24 mouse cellular contexts compared by ENCODE assay signal in genomic region chr17:29299282-29299681, GRCm38 (mm10). TPM values are rescaled to one million over a fixed set of nuclear protein-coding genes. Genes with fewer than 3 reads are reported as not detected.
A peak's percentile ranks its signal among the peaks of the same experiment; 100 is the strongest.
DNase-seq lines count a peak whose midpoint lies in the region; ATAC-seq lines count a peak whose summit lies in the region.
"Had no signal": no experiment of that assay in that cellular context is flagged by ENCODE, and none has a peak within 500 bp of the region (broad histone marks: within the 10 kb centered on the region; RNA-seq: fewer than 3 reads in every experiment).

No protein-coding gene starts in this region.

- no peak overlapping the region for H3K4me3 ChIP-seq in kidney, embryonic 14.5 days (ENCODE audit: low read length)
- H3K4me3 ChIP-seq: embryonic facial prominence, embryonic 10.5 days; embryonic facial prominence, embryonic 13.5 days; erythroblast, embryonic 14.5 days; forebrain, embryonic 12.5 days; forebrain, embryonic 15.5 days; heart, adult 2 months; hindbrain, embryonic 12.5 days; hindbrain, embryonic 15.5 days had no signal

- peak; percentile 36 to 41 for DNase-seq in cerebellum, postnatal 14 days
- no peak for DNase-seq in cerebellum, postnatal 4 days (ENCODE audit: low spot score in 2 of 2)
- DNase-seq in kidney, postnatal 36 days: no peak
- peak; percentile 56 to 67 for DNase-seq in kidney, postnatal 4 days
- DNase-seq in kidney, adult 9 months: no peak
- DNase-seq in B cell, adult 2 months: no peak
- DNase-seq: adrenal gland, adult 8-10 months; adrenal gland, postnatal 25 days; cerebellum, adult 18-20 months; cerebellum, adult 9-10 months; embryo, embryonic 11 days; gastrocnemius, postnatal 25 days; heart, adult 2 months had no signal

- WGBS in kidney, embryonic 14.5 days: 43% methylated on average over 4 of the region's 4 CpGs

- peak overlapping the region; percentile 45; the same call in 1 of the 2 replicates for H3K27ac ChIP-seq in kidney, embryonic 14.5 days (ENCODE audit: low read depth, low read length)
- H3K27ac ChIP-seq: embryonic facial prominence, embryonic 10.5 days; embryonic facial prominence, embryonic 13.5 days; forebrain, embryonic 12.5 days; forebrain, embryonic 15.5 days; heart, adult 2 months; hindbrain, embryonic 12.5 days; hindbrain, embryonic 15.5 days had no signal

- H3K27me3 ChIP-seq in kidney, embryonic 14.5 days (ENCODE audit: control insufficient read depth, insufficient read depth, low read length): no peaks in the 10 kb centered on the region
- H3K27me3 ChIP-seq: embryonic facial prominence, embryonic 13.5 days; forebrain, embryonic 12.5 days; forebrain, embryonic 15.5 days; hindbrain, embryonic 12.5 days; hindbrain, embryonic 15.5 days had no signal

- peaks cover 19% of the 10 kb centered on the region; the same call in 1 of the 2 replicates for H3K36me3 ChIP-seq in kidney, embryonic 14.5 days (ENCODE audit: control insufficient read depth, insufficient read depth, low read length)

- no peak overlapping the region for H3K4me2 ChIP-seq in kidney, embryonic 14.5 days (replicated peaks; ENCODE audit: low read depth, low read length)
- H3K4me2 ChIP-seq: embryonic facial prominence, embryonic 13.5 days; forebrain, embryonic 12.5 days; forebrain, embryonic 15.5 days; heart, embryonic 11.5 days; hindbrain, embryonic 12.5 days; hindbrain, embryonic 15.5 days had no signal

- ATAC-seq in kidney, embryonic 14.5 days (ENCODE audit: low FRiP score, low TSS enrichment): no peak
- ATAC-seq: activated CD4-positive, CD25-positive, alpha-beta regulatory T cell, adult 4 months; CD4-positive, CD25-positive, alpha-beta regulatory T cell, adult 4 months; forebrain, embryonic 15.5 days had no signal

- peaks cover 50% of the 10 kb centered on the region for H3K4me1 ChIP-seq in kidney, embryonic 14.5 days (ENCODE audit: control insufficient read depth, insufficient read depth, low read length)
- H3K4me1 ChIP-seq: forebrain, embryonic 12.5 days; forebrain, embryonic 15.5 days; hindbrain, embryonic 15.5 days had no signal

- H3K9ac ChIP-seq in kidney, embryonic 14.5 days (ENCODE audit: low read depth, low read length): no peak overlapping the region
- H3K9ac ChIP-seq: embryonic facial prominence, embryonic 13.5 days; forebrain, embryonic 12.5 days; forebrain, embryonic 15.5 days; hindbrain, embryonic 12.5 days; hindbrain, embryonic 15.5 days had no signal

- no peaks in the 10 kb centered on the region for H3K9me3 ChIP-seq in kidney, embryonic 14.5 days (ENCODE audit: control insufficient read depth, low read length)
- H3K9me3 ChIP-seq: embryonic facial prominence, embryonic 10.5 days; embryonic facial prominence, embryonic 13.5 days; forebrain, embryonic 12.5 days; forebrain, embryonic 15.5 days; hindbrain, embryonic 12.5 days; hindbrain, embryonic 15.5 days had no signal

RNA-seq across cellular contexts. Expression of gene Pi16, which starts 18.2 kb away (rescaled TPM):
- 0.32 and 0.90 TPM in 2 replicates for polyA plus RNA-seq in kidney, embryonic 14.5 days (2014; fragmentation: Nextera tagmentation; extraction: Ambion mirVana)

RNA-seq across cellular contexts. Expression of gene BC004004, which starts 30.7 kb away (rescaled TPM):
- 59.8 and 63.3 TPM in 2 replicates for polyA plus RNA-seq in kidney, embryonic 14.5 days (2014; fragmentation: Nextera tagmentation; extraction: Ambion mirVana)

RNA-seq across cellular contexts. Expression of gene Ppil1, which starts 35.3 kb away (rescaled TPM):
- 161 and 169 TPM in 2 replicates for polyA plus RNA-seq in kidney, embryonic 14.5 days (2014; fragmentation: Nextera tagmentation; extraction: Ambion mirVana)

RNA-seq across cellular contexts. Expression of gene Mtch1, which starts 48.5 kb away (rescaled TPM):
- polyA plus RNA-seq in kidney, embryonic 14.5 days (2014; fragmentation: Nextera tagmentation; extraction: Ambion mirVana): 297 and 364 TPM in 2 replicates

Comparison
In these comparisons a context has a peak if more than half of its experiments do, and no peak if none do; other contexts are left out.
1. DNase-seq: peak in cerebellum, postnatal 14 days (2 of 2) and kidney, postnatal 4 days (2 of 2); none in cerebellum, postnatal 4 days (0 of 2), kidney, postnatal 36 days (0 of 2), kidney, adult 9 months (single experiment) and B cell, adult 2 months (0 of 2).